Mouse (Mus musculus) hematopoietic multipotent progenitor cell, adult 10-12 weeks (in vitro differentiated cells): ENCODE results near the gene Olfr905. TPM values are rescaled to one million over a fixed set of nuclear protein-coding genes. Genes with fewer than 3 reads are reported as not detected.

Experiments
- polyA plus RNA-seq: library from polyadenylated mRNA; stranded (reverse); fragments of >175 nt; gene quantifications from 2 replicates; pipeline ENCODE4 v1.2.3, GENCODE M21; 2012; ENCODE audit warnings: low replicate concordance

Olfr905 gene
- not detected in 2 replicates for polyA plus RNA-seq

DNA sequence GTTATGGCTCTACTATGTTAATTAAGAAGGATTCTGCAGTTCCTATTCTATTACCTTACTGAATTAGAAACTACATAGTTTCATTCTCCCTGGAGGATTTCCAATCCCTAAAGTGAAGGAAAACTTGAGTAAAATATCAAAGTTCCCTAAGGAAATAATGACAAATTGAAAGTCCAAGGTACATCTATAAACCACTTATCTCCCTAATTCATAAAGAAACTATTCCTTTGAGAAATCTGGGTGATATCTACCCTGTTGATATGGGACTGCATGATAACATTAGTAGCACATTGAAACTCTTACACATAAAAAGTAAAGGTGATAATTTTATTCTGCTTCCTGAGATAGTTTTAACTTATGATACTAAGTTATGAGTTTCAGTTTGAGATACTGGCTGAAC, at the start of gene Olfr905:
Olfr905 (plus strand) TSS at position 301 of the 400 bp plus-strand sequence.

DNA sequence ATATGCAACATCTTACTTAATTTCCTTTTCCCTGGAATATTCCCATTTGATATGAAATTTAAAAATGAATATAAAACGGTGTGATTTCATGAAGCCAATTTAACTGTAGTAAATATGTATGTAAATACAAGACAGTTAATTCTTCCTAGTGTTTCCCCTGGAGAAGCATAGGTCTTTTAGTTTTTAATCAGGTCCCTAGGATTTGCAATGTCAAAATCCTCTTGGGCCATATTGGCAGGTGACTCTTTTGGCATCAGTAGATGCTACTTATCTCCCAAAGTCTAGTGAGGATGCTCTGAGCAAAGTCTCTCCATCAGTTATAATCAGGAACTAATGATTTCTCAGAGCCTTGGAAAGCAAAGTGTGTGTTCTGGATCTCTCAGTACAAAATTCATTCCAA, 41.8 kb upstream of the Olfr905 start, which contains the start of gene Olfr901:
Olfr901 (plus strand) TSS at position 301 of the 400 bp plus-strand sequence.

DNA sequence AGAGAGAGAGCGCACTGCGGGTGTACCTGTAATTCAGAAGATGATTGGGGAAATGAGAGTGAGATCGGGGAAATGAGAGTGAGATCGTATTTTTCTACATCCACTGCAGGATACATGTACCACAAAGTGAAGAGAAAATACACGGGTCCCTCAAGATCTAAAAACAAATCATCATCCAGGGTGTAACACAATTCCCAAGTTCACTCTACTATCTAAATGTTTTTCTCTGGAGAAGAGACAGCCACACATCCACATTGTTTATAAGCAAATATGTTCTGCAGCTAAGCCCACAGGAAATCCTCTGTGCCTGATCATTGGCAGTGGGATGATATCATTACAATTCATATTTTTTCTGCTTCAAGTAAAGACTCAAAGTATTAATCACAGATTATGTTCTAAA, 23.6 kb upstream of the Olfr905 start, which contains the start of gene Olfr902:
Olfr902 (plus strand) TSS at position 301 of the 400 bp plus-strand sequence.

DNA sequence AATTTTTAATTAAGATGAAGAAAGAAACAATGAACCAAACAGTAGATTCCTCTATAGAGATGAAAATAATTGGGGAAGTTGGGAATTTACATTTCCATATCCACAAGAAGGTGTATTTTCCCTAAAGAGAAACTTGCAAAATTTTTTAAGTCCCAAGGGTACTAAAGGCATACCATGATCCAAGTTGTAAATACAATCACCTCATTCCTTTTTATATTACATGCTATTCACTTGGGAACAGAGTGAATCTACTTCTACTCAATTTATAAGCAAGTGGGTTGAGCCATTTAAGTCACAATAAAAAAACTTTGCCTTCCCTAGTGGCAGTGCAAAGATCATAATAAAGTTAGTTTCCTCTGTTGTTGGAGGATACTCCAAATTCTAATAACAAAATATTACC, 8.1 kb upstream of the Olfr905 start, which contains the start of gene Olfr904:
Olfr904 (plus strand) TSS at position 301 of the 400 bp plus-strand sequence.

DNA sequence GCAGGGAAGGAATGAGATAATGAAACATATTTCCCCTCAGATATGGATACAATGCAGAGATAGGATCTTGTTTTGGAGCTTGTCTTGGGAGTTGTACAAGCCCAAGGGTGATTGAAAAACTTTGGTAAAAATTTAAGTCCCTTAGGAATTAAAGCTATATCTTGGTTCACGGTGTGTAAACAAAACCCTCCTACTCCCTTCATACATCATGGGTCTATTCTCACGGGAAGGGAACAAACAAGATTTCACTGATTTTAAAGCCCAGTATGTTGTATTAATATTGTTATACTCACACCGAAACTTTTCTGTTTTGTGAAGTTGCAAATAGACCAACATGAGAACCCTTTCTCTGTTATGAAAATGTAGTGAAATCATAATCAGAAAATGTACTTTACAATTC, 15.9 kb downstream of the Olfr905 start, which contains the start of gene Olfr906:
Olfr906 (plus strand) TSS at position 301 of the 400 bp plus-strand sequence.

DNA sequence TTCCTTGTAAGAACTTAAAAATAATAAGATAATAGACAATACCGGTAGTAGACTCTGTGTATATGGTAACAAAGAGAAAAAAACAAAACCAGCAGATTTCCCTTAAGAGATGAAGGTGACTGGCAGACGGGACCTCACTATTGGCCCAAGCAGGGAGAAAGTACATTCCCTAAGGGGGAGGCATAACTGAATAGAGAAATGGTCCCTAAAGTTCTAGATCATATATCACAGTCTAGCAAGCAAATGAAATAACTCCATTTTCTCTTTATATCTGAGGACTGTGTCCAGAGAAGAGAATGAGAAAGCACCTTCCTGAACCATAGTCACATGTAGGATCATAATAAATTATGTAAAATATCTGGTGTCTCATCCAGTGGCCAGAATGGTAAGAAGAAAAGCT, 24.6 kb downstream of the Olfr905 start, which contains the start of gene Olfr907:
Olfr907 (plus strand) TSS at position 301 of the 400 bp plus-strand sequence.

DNA sequence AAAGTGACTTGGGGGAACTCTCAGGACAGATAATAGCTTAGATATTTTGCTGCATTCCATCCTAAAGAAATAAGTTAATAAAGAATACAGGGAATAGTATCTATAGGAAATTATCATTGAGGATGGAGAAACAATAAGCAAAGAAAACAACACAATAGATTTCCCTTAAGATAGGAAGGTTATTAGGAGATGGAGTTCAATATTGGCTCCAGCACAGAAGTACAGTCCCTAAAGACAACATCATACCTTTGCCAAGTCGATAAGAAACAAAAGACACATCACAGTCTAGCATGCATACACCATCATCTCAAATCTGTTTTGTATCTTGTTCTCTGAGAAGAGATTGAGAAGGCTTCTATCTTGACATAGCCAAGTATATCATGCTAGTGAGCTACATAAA, 50.4 kb downstream of the Olfr905 start, which contains the start of gene Olfr911-ps1:
Olfr911-ps1 (plus strand) TSS at position 301 of the 400 bp plus-strand sequence.

Other genes starting within 250 kb of the Olfr905 start
- not detected in 2 replicates for gene Olfr143, start 218.3 kb upstream of the Olfr905 start, polyA plus RNA-seq
- not detected in 2 replicates for gene Olfr895, start 203.3 kb upstream of the Olfr905 start, polyA plus RNA-seq
- gene Olfr896-ps1, start 180.0 kb upstream of the Olfr905 start, polyA plus RNA-seq = 0.05 TPM in 1 of 2 replicates, not detected in the other
- 0.02 TPM in 1 of 2 replicates, not detected in the other for gene Olfr25, start 142.0 kb upstream of the Olfr905 start, polyA plus RNA-seq
- not detected in 2 replicates for gene Olfr898, start 122.7 kb upstream of the Olfr905 start, polyA plus RNA-seq
- not detected in 2 replicates for gene Olfr250, start 104.2 kb upstream of the Olfr905 start, polyA plus RNA-seq
- gene Olfr251, start 94.0 kb upstream of the Olfr905 start, polyA plus RNA-seq = not detected in 2 replicates
- gene Olfr147, start 69.4 kb upstream of the Olfr905 start, polyA plus RNA-seq = not detected in 2 replicates
- not detected in 2 replicates for gene Olfr901, start 41.7 kb upstream of the Olfr905 start, polyA plus RNA-seq
- not detected in 2 replicates for gene Olfr902, start 23.5 kb upstream of the Olfr905 start, polyA plus RNA-seq
- gene Olfr904, start 8.0 kb upstream of the Olfr905 start, polyA plus RNA-seq = not detected in 2 replicates
- gene Olfr906, start 16.0 kb downstream of the Olfr905 start, polyA plus RNA-seq = not detected in 2 replicates
- not detected in 2 replicates for gene Olfr907, start 24.7 kb downstream of the Olfr905 start, polyA plus RNA-seq
- gene Olfr911-ps1, start 50.5 kb downstream of the Olfr905 start, polyA plus RNA-seq = not detected in 2 replicates
- not detected in 2 replicates for gene Olfr910, start 66.7 kb downstream of the Olfr905 start, polyA plus RNA-seq
- not detected in 2 replicates for gene Olfr912, start 109.1 kb downstream of the Olfr905 start, polyA plus RNA-seq
- gene Olfr913, start 121.7 kb downstream of the Olfr905 start, polyA plus RNA-seq = not detected in 2 replicates
- not detected in 2 replicates for gene Olfr914, start 134.0 kb downstream of the Olfr905 start, polyA plus RNA-seq
- gene Olfr916, start 188.8 kb downstream of the Olfr905 start, polyA plus RNA-seq = not detected in 2 replicates
- not detected in 2 replicates for gene Olfr917, start 194.7 kb downstream of the Olfr905 start, polyA plus RNA-seq
- gene Olfr918, start 203.5 kb downstream of the Olfr905 start, polyA plus RNA-seq = not detected in 2 replicates
- not detected in 2 replicates for gene Olfr919, start 232.6 kb downstream of the Olfr905 start, polyA plus RNA-seq
- 1.7 and 1.8 TPM in 2 replicates for gene Vwa5a, start 247.2 kb downstream of the Olfr905 start, polyA plus RNA-seq